Mouse (Mus musculus) hindbrain, embryonic 13.5 days (tissue): ENCODE measurements around the gene Wdr12. TPM values are rescaled to one million over a fixed set of nuclear protein-coding genes. Genes with fewer than 3 reads are reported as not detected.
"Not testable (repeated sequence)": the region's sequence is repeated elsewhere in the genome, so short reads cannot be mapped to it uniquely, and the experiment has no call there.

ENCODE experiments used
- ATAC-seq: fragments of 200-750 bp; cut with Nextera tagmentation; 2 replicates; pipeline ENCODE4 v1.8.0; 2017; ENCODE audit warnings: moderate TSS enrichment; ENCODE audit not compliant: low FRiP score
- H3K27ac ChIP-seq: fragments of 300-500 bp; sonication (generic); 2 replicates; pipeline ENCODE4 v1.5.1; 2015; ENCODE audit warnings: inconsistent platforms, mild to moderate bottlenecking, moderate library complexity
- H3K27me3 ChIP-seq: fragments of 300-500 bp; sonication (generic); 2 replicates; pipeline ENCODE4 v1.6.1; 2015; ENCODE audit warnings: mild to moderate bottlenecking, inconsistent platforms
- H3K36me3 ChIP-seq: fragments of 300-500 bp; sonication (generic); 2 replicates; pipeline ENCODE4 v1.6.1; 2015; ENCODE audit warnings: mild to moderate bottlenecking, inconsistent platforms
- H3K4me1 ChIP-seq: fragments of 300-500 bp; sonication (generic); replicated peaks from 2 replicates; pipeline ENCODE4 v1.6.1; 2015; ENCODE audit warnings: inconsistent platforms
- H3K4me2 ChIP-seq: fragments of 300-500 bp; sonication (generic); 2 replicates; pipeline ENCODE4 v1.6.1; 2015; ENCODE audit warnings: inconsistent platforms, mild to moderate bottlenecking, moderate library complexity
- H3K4me3 ChIP-seq: fragments of 300-500 bp; sonication (generic); 2 replicates; pipeline ENCODE4 v1.5.1; 2015; ENCODE audit warnings: mild to moderate bottlenecking, inconsistent platforms
- H3K9ac ChIP-seq: fragments of 300-500 bp; sonication (generic); 2 replicates; pipeline ENCODE4 v1.6.1; 2015; ENCODE audit warnings: mild to moderate bottlenecking, inconsistent platforms
- H3K9me3 ChIP-seq: fragments of 300-500 bp; sonication (generic); 2 replicates; pipeline ENCODE4 v1.6.1; 2016; ENCODE audit warnings: inconsistent platforms
- WGBS: fragments of 180-500 bp; shearing (Covaris S2); methylation state at CpG from one replicate; pipeline ENCODE4 v1.1.7; 2015; 5-methylcytosine and 5-hydroxymethylcytosine counted together
- polyA plus RNA-seq: library from polyadenylated mRNA; unstranded; fragments of >200 nt; fragmentation: Nextera tagmentation; extraction: Ambion mirVana; gene quantifications from 2 replicates; pipeline ENCODE4 v1.2.1, GENCODE M21; 2015

Wdr12 gene
- polyA plus RNA-seq: 45.7 and 48.7 TPM in 2 replicates

DNA sequence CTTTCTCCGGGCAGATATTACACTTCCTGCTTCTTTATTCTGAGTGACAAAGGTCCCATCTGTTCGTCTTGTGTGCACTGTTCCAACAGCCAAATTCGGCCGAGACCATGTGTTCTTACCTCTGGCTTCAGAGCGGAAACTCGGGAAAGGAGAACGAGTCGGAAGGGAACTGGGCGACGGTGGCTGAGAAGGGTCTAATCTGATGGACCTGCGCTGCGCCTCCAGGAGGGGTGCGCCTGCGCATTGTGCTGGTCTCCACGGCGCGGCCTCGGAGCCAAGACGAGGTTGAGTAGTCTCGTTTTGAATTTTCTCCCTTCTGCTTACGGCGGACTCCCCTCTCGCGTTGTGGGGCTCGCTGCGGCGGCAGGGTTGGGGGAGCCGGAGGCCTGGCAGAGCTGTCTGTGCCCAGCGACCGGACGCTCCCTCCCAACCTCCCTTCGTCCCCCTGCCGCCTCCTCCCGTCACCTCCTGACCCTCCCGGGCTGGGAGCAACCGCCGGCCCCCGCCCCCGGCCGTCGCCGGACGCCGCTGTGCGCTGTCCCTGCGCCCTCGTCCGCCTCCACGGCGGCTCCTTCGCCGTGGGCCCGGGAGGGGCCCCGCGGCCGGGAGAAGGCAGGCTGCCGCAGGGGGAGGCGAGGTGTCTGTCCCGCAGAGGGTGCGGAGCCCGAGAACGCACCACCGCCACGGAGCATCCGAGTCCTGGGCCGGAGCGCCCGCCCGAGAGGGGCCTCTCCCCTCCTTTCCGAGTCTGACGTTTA, at the start of gene Wdr12, which contains the start of gene Carf:
Wdr12 (minus strand) TSS at position 622 of the 758 bp plus-strand sequence.
Carf (plus strand) TSS at position 224 of the 758 bp plus-strand sequence.
- no peaks in the 10 kb centered on the region for H3K27me3 ChIP-seq
- ATAC-seq: peak; percentile 98
- peak within 1 kb of the TSS; percentile 92 for H3K4me3 ChIP-seq
- H3K9ac ChIP-seq: peak within 1 kb of the TSS; percentile 94
- H3K27ac ChIP-seq: peak within 1 kb of the TSS; percentile 98
- WGBS: under 1% methylated on average over 69 of the region's 71 CpGs
- peak within 1 kb of the TSS; percentile 86 for H3K4me2 ChIP-seq
- no peaks in the 10 kb centered on the region for H3K9me3 ChIP-seq
- peaks cover 7% of the 10 kb centered on the region for H3K36me3 ChIP-seq
- H3K4me1 ChIP-seq: peaks cover 16% of the 10 kb centered on the region

DNA sequence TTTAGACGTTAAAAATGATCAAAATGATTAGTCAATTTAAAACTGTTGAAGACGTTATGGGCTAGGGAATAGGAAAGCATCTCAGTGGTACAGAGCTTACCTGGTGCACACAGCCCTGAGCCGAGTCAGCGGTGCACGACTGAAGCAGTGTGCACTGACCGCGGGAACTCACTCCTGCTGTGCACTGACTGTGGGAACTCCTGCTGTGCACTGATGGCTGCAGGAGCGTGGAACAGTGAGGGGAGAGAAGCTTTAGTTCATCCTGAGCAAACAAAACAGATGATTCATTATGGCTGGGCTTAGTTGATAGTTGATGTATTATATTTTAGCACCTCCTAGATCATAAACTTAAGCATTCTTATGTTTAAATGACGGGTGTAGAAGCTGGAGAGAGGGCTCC, 38.9 kb upstream of the Wdr12 start:
- H3K4me2 ChIP-seq: no peak overlapping the region
- H3K9me3 ChIP-seq: no peaks in the 10 kb centered on the region
- no peak overlapping the region for H3K9ac ChIP-seq
- H3K27ac ChIP-seq: no peak overlapping the region
- H3K4me3 ChIP-seq: no peak overlapping the region
- ATAC-seq: no peak
- H3K27me3 ChIP-seq: no peaks in the 10 kb centered on the region
- H3K4me1 ChIP-seq: no peaks in the 10 kb centered on the region
- peaks cover 18% of the 10 kb centered on the region for H3K36me3 ChIP-seq
- WGBS: 41% methylated on average over 9 of the region's 9 CpGs

DNA sequence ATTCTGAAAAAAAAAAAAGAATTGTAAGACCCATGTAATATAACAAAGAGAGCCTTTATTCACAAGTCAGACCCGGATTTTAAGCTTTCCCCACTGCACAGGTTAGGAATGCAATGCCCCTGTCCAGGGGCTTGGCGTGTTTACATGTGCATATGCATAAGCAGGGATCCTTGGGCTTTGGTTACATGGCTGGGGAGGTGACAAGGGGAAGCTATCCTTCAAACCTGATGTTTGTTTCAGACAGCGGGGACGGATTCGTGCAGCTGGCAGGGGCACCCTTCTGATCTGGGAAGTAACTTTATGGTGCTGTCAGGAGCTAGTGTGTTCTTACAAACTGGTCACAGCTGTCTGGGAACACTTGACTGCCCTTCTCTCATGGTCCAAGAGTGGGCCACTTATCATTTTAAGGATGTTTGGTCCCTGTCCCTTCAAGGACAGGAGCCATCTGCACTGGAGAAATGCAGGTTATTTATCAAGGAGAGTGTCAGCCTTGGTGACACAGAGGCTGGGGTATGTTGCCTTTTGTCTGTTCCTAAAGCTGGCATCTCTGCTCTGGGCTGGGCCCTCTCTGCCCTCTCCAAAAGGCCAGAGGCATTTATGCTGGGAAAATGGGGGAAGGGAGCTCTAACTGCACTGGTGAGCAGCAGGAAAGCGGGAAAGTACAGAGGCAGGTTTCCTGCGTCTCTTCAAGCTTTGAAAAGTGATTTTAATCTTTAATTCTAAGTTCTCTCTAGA, 19.4 kb upstream of the Wdr12 start:
- Histone ChIP-seq H3K27ac (no peak overlapping the region), H3K36me3 (peaks cover 26% of the 10 kb centered on the region), H3K4me2 (no peak overlapping the region), H3K27me3 (no peaks in the 10 kb centered on the region), H3K9ac (no peak overlapping the region), H3K4me1 (no peaks in the 10 kb centered on the region), H3K9me3 (0 out of 2 replicates have a peak, but pooled peaks cover 4% of the 10 kb centered on the region), H3K4me3 (no peak overlapping the region)
- ATAC-seq: no peak
- WGBS: 83% methylated on average over 7 of the region's 7 CpGs

DNA sequence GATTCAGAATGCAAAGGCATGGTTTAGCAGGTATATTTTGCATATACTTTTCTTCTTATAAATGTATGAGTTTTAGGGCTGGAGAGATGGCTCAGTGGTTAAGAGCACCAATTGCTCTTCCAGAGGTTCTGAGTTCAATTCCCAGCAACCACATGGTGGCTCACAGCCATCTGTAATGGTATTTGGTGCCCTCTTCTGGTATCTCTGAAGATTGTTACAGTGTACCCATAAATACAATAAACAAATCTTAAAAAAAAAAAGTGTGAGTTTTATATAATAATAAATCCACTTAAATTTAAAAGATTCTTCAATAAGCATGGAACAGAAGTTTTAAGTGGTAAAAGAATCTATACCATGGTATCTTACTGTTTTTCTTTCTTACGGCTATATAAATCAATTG, 6.1 kb upstream of the Wdr12 start:
- no peak for ATAC-seq
- peaks cover 16% of the 10 kb centered on the region for H3K36me3 ChIP-seq
- no peaks in the 10 kb centered on the region for H3K4me1 ChIP-seq
- H3K27ac ChIP-seq: no peak overlapping the region
- no peak overlapping the region for H3K4me2 ChIP-seq
- 98% methylated on average over 1 of the region's 1 CpGs for WGBS
- no peak overlapping the region for H3K4me3 ChIP-seq
- no peak overlapping the region for H3K9ac ChIP-seq
- H3K9me3 ChIP-seq: no peaks in the 10 kb centered on the region
- H3K27me3 ChIP-seq: no peaks in the 10 kb centered on the region

DNA sequence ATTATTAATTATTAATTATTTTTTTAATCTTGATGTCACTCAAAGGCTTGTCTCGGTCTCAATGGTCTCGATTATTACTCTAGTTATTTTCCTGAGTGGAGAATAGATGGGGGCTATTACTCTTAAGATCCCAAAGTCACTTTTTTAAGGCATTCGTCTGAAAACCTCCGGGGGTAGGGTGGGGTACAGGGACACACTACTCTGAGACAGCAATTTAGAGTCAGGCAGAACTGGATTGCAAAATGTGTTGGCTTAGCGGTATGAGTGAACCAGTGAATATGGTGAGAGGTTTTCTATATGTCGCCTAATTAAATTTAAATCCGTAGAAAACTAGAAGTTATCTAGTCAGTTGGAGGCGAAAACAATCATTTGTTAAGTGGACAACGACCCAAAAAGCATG, 394 bp upstream of the Wdr12 start:
- H3K36me3 ChIP-seq: peaks cover 4% of the 10 kb centered on the region
- no peaks in the 10 kb centered on the region for H3K9me3 ChIP-seq
- H3K4me3 ChIP-seq: peak overlapping the region; percentile 92
- no peak; the same call in 1 of the 2 replicates for ATAC-seq
- no peaks in the 10 kb centered on the region for H3K27me3 ChIP-seq
- WGBS: 16% methylated on average over 9 of the region's 9 CpGs
- peak overlapping the region; percentile 86 for H3K4me2 ChIP-seq
- H3K9ac ChIP-seq: peak overlapping the region; percentile 94
- peaks cover 16% of the 10 kb centered on the region for H3K4me1 ChIP-seq
- peak overlapping the region; percentile 98; the same call in 1 of the 2 replicates for H3K27ac ChIP-seq

DNA sequence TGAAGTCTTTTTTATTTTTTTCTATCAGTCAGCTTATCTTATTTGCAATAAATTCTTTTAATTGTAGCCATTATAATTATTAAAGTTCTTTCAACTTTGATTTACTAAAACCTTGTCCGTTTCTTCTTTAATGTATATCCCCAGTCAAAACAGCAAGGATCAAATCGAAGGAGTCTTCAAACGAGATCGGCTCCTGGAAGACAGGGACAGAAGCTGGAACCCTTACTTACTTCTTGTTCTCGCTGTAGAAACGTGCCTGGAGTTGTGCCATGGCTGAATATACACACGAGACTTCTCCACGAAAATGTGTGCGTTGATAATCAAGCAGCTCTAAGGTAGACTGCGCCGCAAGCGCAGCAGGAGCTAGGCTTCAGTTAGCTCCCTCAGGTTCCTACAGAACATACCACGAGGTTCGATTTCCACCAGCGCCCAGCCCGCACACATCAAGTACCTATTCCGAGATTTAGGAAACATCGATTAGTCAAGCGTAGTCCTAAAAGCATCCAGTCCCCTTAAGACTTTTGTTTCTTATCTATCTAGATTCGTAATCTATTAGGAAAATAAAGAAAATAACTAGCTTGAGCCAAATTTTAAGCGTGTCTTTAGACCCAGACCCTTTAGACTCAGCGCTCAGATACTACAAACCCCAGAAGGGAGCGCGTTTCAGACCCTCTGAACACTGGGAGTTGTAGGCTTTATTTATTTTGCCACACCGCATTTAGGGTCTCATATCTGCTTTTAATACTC, 995 bp downstream of the Wdr12 start:
- peak overlapping the region; percentile 98 for H3K27ac ChIP-seq
- H3K9ac ChIP-seq: peak overlapping the region; percentile 94
- peaks cover 14% of the 10 kb centered on the region for H3K36me3 ChIP-seq
- no peaks in the 10 kb centered on the region for H3K27me3 ChIP-seq
- H3K9me3 ChIP-seq: no peaks in the 10 kb centered on the region
- WGBS: under 1% methylated on average over 25 of the region's 25 CpGs
- peaks cover 16% of the 10 kb centered on the region for H3K4me1 ChIP-seq
- H3K4me3 ChIP-seq: peak overlapping the region; percentile 92
- ATAC-seq: peak; percentile 95
- peak overlapping the region; percentile 86 for H3K4me2 ChIP-seq

DNA sequence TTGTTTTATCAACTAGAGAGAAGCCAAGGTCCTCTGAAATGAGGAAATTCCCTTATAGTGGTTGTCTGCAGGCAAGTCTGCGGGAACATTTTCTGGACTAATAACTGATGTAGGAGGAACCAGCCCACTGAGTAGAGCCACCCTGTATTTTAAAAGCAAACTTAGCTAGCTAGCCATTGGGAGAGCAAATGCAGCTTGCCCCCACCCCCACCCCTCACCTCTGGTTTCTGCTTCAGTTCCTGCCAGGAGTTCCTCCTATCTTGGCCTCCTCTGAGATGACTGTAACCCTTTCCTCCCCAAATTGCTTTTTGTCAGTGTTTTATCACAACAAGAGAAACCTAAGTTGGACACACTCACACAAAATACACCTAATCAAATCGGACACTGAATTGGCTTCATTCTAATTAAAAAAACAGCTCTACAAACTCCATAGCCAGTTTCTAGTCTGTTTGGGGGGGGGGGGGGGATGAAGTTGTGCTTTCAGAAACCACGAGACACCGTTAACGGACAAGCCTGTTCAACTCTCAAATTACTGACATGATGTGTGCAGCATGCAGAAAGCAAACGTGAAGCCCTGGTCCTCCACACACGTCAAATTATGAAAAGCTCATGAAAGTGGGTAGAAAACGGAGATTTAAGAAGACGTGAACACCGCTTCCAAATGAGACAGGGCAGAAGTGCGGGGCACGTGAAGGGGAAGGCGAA, 1.7 kb downstream of the Wdr12 start:
- H3K27me3 ChIP-seq: no peaks in the 10 kb centered on the region
- peak overlapping the region; percentile 92 for H3K4me3 ChIP-seq
- peak overlapping the region; percentile 86 for H3K4me2 ChIP-seq
- H3K9me3 ChIP-seq: no peaks in the 10 kb centered on the region
- peaks cover 20% of the 10 kb centered on the region for H3K36me3 ChIP-seq
- ATAC-seq: no peak
- peaks cover 16% of the 10 kb centered on the region for H3K4me1 ChIP-seq
- H3K9ac ChIP-seq: peak overlapping the region; percentile 94
- 10% methylated on average over 13 of the region's 13 CpGs for WGBS
- no peak overlapping the region for H3K27ac ChIP-seq

DNA sequence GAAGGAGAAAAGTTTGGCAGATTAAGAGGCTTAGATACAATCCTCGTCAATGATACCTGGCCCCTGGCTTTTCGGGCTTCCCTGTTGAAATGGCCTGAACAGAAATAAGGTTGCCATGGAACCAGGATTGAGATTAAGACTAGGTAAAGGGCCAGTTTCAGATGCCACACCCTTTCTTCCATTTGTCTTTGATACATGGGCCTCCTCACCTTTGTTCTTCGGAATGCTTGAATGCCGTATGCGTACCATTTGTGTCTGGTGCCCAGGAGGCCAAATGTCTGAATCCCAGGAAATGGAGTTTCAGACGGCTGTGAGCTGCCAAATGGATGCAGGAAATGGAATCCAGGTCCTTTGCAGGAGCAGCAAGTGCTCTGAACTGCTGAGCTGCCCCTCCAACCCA, 22.0 kb downstream of the Wdr12 start:
- no peak for ATAC-seq

DNA sequence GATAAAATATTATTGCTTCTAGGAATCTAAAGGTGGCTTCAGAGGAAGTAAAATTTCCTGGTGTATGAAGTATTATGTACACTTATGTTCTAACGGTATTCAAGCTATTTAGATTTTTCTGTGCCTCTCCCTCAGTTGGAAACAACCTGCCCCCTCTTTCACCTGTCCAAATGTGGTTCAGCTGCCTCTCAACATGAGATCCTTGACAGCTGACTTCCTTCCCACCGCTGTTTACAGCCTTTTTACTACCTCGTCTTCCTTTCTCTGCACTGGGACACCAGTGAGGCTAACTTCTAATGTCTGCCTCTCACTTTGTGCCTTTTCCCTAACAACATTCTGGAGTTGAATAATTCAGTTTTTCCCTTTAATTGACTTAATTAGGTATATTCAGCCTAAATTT, 22.9 kb downstream of the Wdr12 start:
- no peaks in the 10 kb centered on the region for H3K9me3 ChIP-seq
- no peaks in the 10 kb centered on the region for H3K4me1 ChIP-seq
- H3K27me3 ChIP-seq: no peaks in the 10 kb centered on the region
- ATAC-seq: no peak
- H3K4me2 ChIP-seq: no peak overlapping the region
- no peak overlapping the region for H3K4me3 ChIP-seq
- WGBS: 88% methylated on average over 3 of the region's 3 CpGs
- no peak overlapping the region for H3K9ac ChIP-seq
- H3K27ac ChIP-seq: no peak overlapping the region
- peaks cover 34% of the 10 kb centered on the region for H3K36me3 ChIP-seq

More for the DNA sequence above, 22.0 kb downstream of the Wdr12 start:
- Histone ChIP-seq H3K27ac (no peak overlapping the region), H3K9ac (no peak overlapping the region), H3K36me3 (peaks cover 38% of the 10 kb centered on the region), H3K9me3 (no peaks in the 10 kb centered on the region), H3K4me3 (no peak overlapping the region), H3K4me1 (no peaks in the 10 kb centered on the region), H3K4me2 (no peak overlapping the region), H3K27me3 (no peaks in the 10 kb centered on the region)
- 92% methylated on average over 6 of the region's 6 CpGs for WGBS

DNA sequence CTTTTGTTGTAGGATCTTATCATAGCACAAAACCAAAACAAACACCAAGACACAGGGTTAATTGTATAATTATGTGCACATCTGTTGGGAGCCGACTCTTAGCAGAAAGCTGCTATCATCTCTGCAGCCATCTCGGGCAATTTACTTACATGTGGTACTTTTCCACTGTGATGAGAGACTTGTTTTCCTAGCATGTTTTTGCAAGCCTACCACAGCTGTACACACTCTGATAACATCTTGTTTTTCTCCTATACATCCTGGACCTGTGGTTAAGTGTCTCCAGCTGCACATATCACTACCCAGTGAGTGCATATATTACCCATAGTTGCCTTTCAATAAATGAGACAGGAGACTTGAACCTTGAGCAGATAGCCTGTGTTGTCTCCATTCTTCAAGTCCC, 23.5 kb downstream of the Wdr12 start:
- Histone ChIP-seq H3K4me2 (no peak overlapping the region), H3K27me3 (no peaks in the 10 kb centered on the region), H3K27ac (no peak overlapping the region), H3K9ac (no peak overlapping the region), H3K9me3 (no peaks in the 10 kb centered on the region), H3K4me3 (no peak overlapping the region), H3K4me1 (no peaks in the 10 kb centered on the region), H3K36me3 (peaks cover 29% of the 10 kb centered on the region)
- 87% methylated on average over 2 of the region's 2 CpGs for WGBS
- no peak for ATAC-seq

DNA sequence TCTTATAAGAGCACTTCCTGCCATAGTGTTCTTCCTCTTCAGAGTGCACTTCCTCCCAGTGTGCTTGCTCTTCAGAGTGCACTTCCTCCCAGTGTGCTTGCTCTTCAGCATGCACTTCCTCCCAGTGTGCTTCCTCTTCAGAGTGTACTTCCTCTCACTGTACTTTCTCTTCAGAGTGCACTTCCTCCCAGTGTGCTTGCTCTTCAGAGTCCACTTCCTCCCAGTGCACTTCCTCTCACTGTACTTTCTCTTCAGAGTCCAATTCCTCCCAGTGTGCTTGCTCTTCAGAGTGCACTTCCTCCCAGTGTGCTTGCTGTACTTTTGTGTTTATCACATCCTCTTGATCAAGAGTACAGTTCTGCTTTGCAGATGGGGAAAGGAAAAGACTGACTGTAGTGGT, 27.7 kb downstream of the Wdr12 start:
- not testable (repeated sequence) for H3K36me3 ChIP-seq, ATAC-seq, H3K4me1 ChIP-seq, H3K9ac ChIP-seq, H3K27ac ChIP-seq, H3K27me3 ChIP-seq, H3K4me3 ChIP-seq, H3K4me2 ChIP-seq, H3K9me3 ChIP-seq

DNA sequence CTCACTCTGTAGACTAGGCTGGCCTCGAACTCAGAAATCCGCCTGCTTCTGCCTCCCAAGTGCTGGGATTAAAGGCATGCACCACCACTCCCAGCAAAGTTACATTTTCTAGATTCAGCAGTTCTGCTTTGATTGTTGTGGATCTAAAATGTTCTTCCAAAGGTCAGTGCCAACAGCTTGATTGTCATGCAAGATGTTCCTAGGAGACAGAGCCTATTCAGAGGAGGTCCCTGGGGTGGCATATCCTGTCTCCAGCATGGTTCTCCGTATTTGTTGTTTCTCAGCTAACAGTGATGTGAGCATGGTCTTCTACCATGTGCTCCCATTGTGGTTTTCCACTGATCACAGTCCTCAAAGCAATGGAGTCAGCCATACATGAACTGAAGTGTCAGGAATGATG, 42.1 kb downstream of the Wdr12 start:
- H3K9ac ChIP-seq: no peak overlapping the region
- H3K27ac ChIP-seq: no peak overlapping the region
- no peaks in the 10 kb centered on the region for H3K9me3 ChIP-seq
- no peaks in the 10 kb centered on the region for H3K27me3 ChIP-seq
- no peak overlapping the region for H3K4me2 ChIP-seq
- 86% methylated on average over 3 of the region's 3 CpGs for whole genome bisulfite sequencing
- no peak overlapping the region for H3K4me3 ChIP-seq
- no peaks in the 10 kb centered on the region for H3K4me1 ChIP-seq
- H3K36me3 ChIP-seq: no peaks in the 10 kb centered on the region
- ATAC-seq: no peak
